16 mouse cellular contexts compared by ENCODE assay signal in the genomic region with DNA sequence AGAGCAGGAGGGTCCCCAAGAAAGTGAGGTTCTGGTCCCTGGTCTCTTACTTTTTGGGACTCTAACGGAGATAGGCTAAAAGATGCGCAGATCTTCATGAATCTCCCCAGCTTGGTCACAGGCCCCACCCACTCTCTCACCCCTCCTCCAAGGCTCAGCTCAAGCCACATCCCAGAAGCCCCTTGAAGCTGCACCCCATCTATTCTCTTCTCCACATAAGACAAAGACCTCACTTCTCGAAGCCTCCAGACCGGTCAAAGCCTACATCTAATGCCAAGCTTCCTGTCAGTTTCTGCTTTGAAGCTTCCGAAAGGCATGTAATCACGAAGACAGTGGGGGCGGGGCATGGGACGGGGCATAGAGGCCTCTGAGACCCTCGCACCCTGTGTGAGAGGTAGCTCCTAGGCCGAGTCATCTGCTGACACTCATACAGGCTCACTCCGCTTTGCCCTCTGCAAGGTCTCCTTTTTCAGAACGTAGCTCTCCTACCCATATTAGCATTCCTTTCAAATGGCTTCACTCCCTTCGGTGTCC. TPM values are rescaled to one million over a fixed set of nuclear protein-coding genes. Genes with fewer than 3 reads are reported as not detected.
A peak's percentile ranks its signal among the peaks of the same experiment; 100 is the strongest.
DNase-seq lines count a peak whose midpoint lies in the region; ATAC-seq lines count a peak whose summit lies in the region.
"Had no signal": no experiment of that assay in that cellular context is flagged by ENCODE, and none has a peak within 500 bp of the region (broad histone marks: within the 10 kb centered on the region; RNA-seq: fewer than 3 reads in every experiment).

No protein-coding gene starts in this region.

- no peaks in the 10 kb centered on the region for H3K36me3 ChIP-seq in forebrain, embryonic 10.5 days (replicated peaks)
- H3K36me3 ChIP-seq in forebrain, embryonic 13.5 days (ENCODE audit: poor library complexity, severe bottlenecking) = no peaks in the 10 kb centered on the region
- no peaks in the 10 kb centered on the region for H3K36me3 ChIP-seq in midbrain, embryonic 10.5 days
- H3K36me3 ChIP-seq in midbrain, embryonic 15.5 days (replicated peaks) = no peaks in the 10 kb centered on the region
- H3K36me3 ChIP-seq in limb, embryonic 10.5 days = no peaks in the 10 kb centered on the region
- H3K36me3 ChIP-seq in stomach, embryonic 15.5 days = no peaks in the 10 kb centered on the region
- H3K36me3 ChIP-seq: G1E had no signal

- H3K9ac ChIP-seq in forebrain, embryonic 13.5 days = no peak overlapping the region
- no peak overlapping the region for H3K9ac ChIP-seq in midbrain, embryonic 15.5 days
- H3K9ac ChIP-seq in stomach, embryonic 15.5 days = no peak overlapping the region
- H3K9ac ChIP-seq: lung, embryonic 14.5 days had no signal

- peak overlapping the region; percentile 56; the same call in 1 of the 2 replicates for H3K27ac ChIP-seq in forebrain, embryonic 10.5 days
- H3K27ac ChIP-seq in forebrain, embryonic 13.5 days = no peak overlapping the region
- H3K27ac ChIP-seq in midbrain, embryonic 10.5 days (replicated peaks) = peak overlapping the region; percentile 63
- no peak overlapping the region for H3K27ac ChIP-seq in midbrain, embryonic 15.5 days
- H3K27ac ChIP-seq in limb, embryonic 10.5 days = no peak overlapping the region
- H3K27ac ChIP-seq in stomach, embryonic 15.5 days = no peak overlapping the region
- H3K27ac ChIP-seq: heart, adult 2 months; layer of hippocampus, adult 2 months had no signal

- no peak overlapping the region; the same call in 1 of the 2 replicates for H3K4me2 ChIP-seq in forebrain, embryonic 13.5 days
- no peak overlapping the region for H3K4me2 ChIP-seq in midbrain, embryonic 15.5 days
- 0 out of 2 replicates have a peak overlapping the region, but pooled peaks have one; percentile 6 for H3K4me2 ChIP-seq in stomach, embryonic 15.5 days
- H3K4me2 ChIP-seq: lung, embryonic 14.5 days had no signal

- 18% methylated on average over 13 of the region's 13 CpGs for WGBS in forebrain, embryonic 10.5 days
- 23% methylated on average over 13 of the region's 13 CpGs for WGBS in forebrain, embryonic 13.5 days
- WGBS in midbrain, embryonic 10.5 days = 18% methylated on average over 13 of the region's 13 CpGs
- WGBS in midbrain, embryonic 15.5 days = 11% methylated on average over 13 of the region's 13 CpGs
- WGBS in limb, embryonic 10.5 days = 10% methylated on average over 13 of the region's 13 CpGs
- WGBS in stomach, embryonic 15.5 days = 9% methylated on average over 13 of the region's 13 CpGs

- no peak for DNase-seq in forebrain, embryonic 10.5 days (ENCODE audit: extremely low spot score, low spot score)
- DNase-seq in midbrain, embryonic 10.5 days (ENCODE audit: low spot score) = peak; percentile 55
- no peak for DNase-seq in limb, embryonic 10.5 days (ENCODE audit: low spot score)
- no peak for DNase-seq in urinary bladder, postnatal 36 days (ENCODE audit: low spot score in 2 of 2)
- DNase-seq: cerebellum, adult 18-20 months; heart, adult 2 months; left cerebral cortex, postnatal 4 days; lung, embryonic 14.5 days; right cerebral cortex, postnatal 4 days had no signal

- peaks cover 76% of the 10 kb centered on the region for H3K27me3 ChIP-seq in forebrain, embryonic 10.5 days (ENCODE audit: poor library complexity, severe bottlenecking)
- H3K27me3 ChIP-seq in forebrain, embryonic 13.5 days = peaks cover 61% of the 10 kb centered on the region
- H3K27me3 ChIP-seq in midbrain, embryonic 10.5 days (ENCODE audit: low read depth, poor library complexity, severe bottlenecking) = peaks cover 79% of the 10 kb centered on the region
- peaks cover 15% of the 10 kb centered on the region; the same call in 1 of the 2 replicates for H3K27me3 ChIP-seq in midbrain, embryonic 15.5 days (replicated peaks)
- peaks cover 80% of the 10 kb centered on the region for H3K27me3 ChIP-seq in limb, embryonic 10.5 days (ENCODE audit: low read depth, poor library complexity, severe bottlenecking)
- H3K27me3 ChIP-seq in stomach, embryonic 15.5 days (replicated peaks) = peaks cover 38% of the 10 kb centered on the region

- no peaks in the 10 kb centered on the region for H3K9me3 ChIP-seq in forebrain, embryonic 10.5 days
- no peaks in the 10 kb centered on the region for H3K9me3 ChIP-seq in forebrain, embryonic 13.5 days (replicated peaks)
- no peaks in the 10 kb centered on the region for H3K9me3 ChIP-seq in midbrain, embryonic 10.5 days (replicated peaks)
- no peaks in the 10 kb centered on the region for H3K9me3 ChIP-seq in midbrain, embryonic 15.5 days
- H3K9me3 ChIP-seq in limb, embryonic 10.5 days (replicated peaks) = no peaks in the 10 kb centered on the region
- no peaks in the 10 kb centered on the region for H3K9me3 ChIP-seq in stomach, embryonic 15.5 days
- H3K9me3 ChIP-seq: G1E had no signal

- H3K4me3 ChIP-seq in forebrain, embryonic 10.5 days = peak overlapping the region; percentile 26
- H3K4me3 ChIP-seq in forebrain, embryonic 13.5 days = no peak overlapping the region
- H3K4me3 ChIP-seq in midbrain, embryonic 10.5 days = peak overlapping the region; percentile 34
- H3K4me3 ChIP-seq in midbrain, embryonic 15.5 days = no peak overlapping the region
- H3K4me3 ChIP-seq in limb, embryonic 10.5 days = peak overlapping the region; percentile 21; the same call in 1 of the 2 replicates
- no peak overlapping the region for H3K4me3 ChIP-seq in stomach, embryonic 15.5 days (replicated peaks)
- H3K4me3 ChIP-seq: heart, adult 2 months; layer of hippocampus, adult 2 months had no signal

- peaks cover 52% of the 10 kb centered on the region for H3K4me1 ChIP-seq in forebrain, embryonic 10.5 days
- peaks cover 17% of the 10 kb centered on the region for H3K4me1 ChIP-seq in forebrain, embryonic 13.5 days
- peaks cover 75% of the 10 kb centered on the region for H3K4me1 ChIP-seq in midbrain, embryonic 10.5 days
- H3K4me1 ChIP-seq in midbrain, embryonic 15.5 days = peaks cover 29% of the 10 kb centered on the region
- H3K4me1 ChIP-seq in limb, embryonic 10.5 days = peaks cover 58% of the 10 kb centered on the region
- 0 out of 2 replicates have a peak, but pooled peaks cover 7% of the 10 kb centered on the region for H3K4me1 ChIP-seq in stomach, embryonic 15.5 days

- no peak for ATAC-seq in forebrain, embryonic 13.5 days
- no peak; the same call in 1 of the 2 replicates for ATAC-seq in midbrain, embryonic 15.5 days (replicated peaks)
- ATAC-seq in stomach, embryonic 15.5 days (ENCODE audit: insufficient read depth, low FRiP score, low read depth) = no peak
- no peak for ATAC-seq in megakaryocyte-erythroid progenitor cell, adult 5-6 weeks (replicated peaks; ENCODE audit: low FRiP score, low TSS enrichment, poor library complexity, severe bottlenecking)
- ATAC-seq: activated CD4-positive, CD25-positive, alpha-beta regulatory T cell, adult 4 months had no signal

RNA-seq across cellular contexts. Expression of gene Ubiad1, which starts 39.2 kb away (rescaled TPM):
- polyA plus RNA-seq in forebrain, embryonic 10.5 days (2016; fragmentation: Nextera tagmentation; extraction: Ambion mirVana) = 27.1 and 27.3 TPM in 2 replicates
- 17.3 and 18.7 TPM in 2 replicates for polyA plus RNA-seq in forebrain, embryonic 13.5 days (2015; fragmentation: Nextera tagmentation; extraction: Ambion mirVana)
- polyA plus RNA-seq in midbrain, embryonic 10.5 days (2016; fragmentation: Nextera tagmentation; extraction: Ambion mirVana) = 26.2 and 28.3 TPM in 2 replicates
- 22.1 and 23.3 TPM in 2 replicates for polyA plus RNA-seq in midbrain, embryonic 15.5 days (2015; fragmentation: Nextera tagmentation; extraction: Ambion mirVana)
- polyA plus RNA-seq in limb, embryonic 10.5 days (2016; fragmentation: Nextera tagmentation; extraction: Ambion mirVana) = 25.9 and 26.4 TPM in 2 replicates
- polyA plus RNA-seq in stomach, embryonic 15.5 days (2015; fragmentation: Nextera tagmentation; extraction: Ambion mirVana) = 20.5 and 22.0 TPM in 2 replicates
- 14.9 and 21.7 TPM in 2 replicates for total RNA-seq in megakaryocyte-erythroid progenitor cell, adult 5-6 weeks (2014; fragmentation: Nextera tagmentation)
- 10.1 and 12.9 TPM in 2 replicates for total RNA-seq in megakaryocyte-erythroid progenitor cell, adult 5-6 weeks (2017)

RNA-seq across cellular contexts. Expression of gene Mtor, which starts 43.1 kb away (rescaled TPM):
- 23.3 and 27.0 TPM in 2 replicates for polyA plus RNA-seq in forebrain, embryonic 10.5 days (2016; fragmentation: Nextera tagmentation; extraction: Ambion mirVana)
- 21.9 and 24.0 TPM in 2 replicates for polyA plus RNA-seq in forebrain, embryonic 13.5 days (2015; fragmentation: Nextera tagmentation; extraction: Ambion mirVana)
- 20.8 and 25.6 TPM in 2 replicates for polyA plus RNA-seq in midbrain, embryonic 10.5 days (2016; fragmentation: Nextera tagmentation; extraction: Ambion mirVana)
- polyA plus RNA-seq in midbrain, embryonic 15.5 days (2015; fragmentation: Nextera tagmentation; extraction: Ambion mirVana) = 22.8 and 23.8 TPM in 2 replicates
- polyA plus RNA-seq in limb, embryonic 10.5 days (2016; fragmentation: Nextera tagmentation; extraction: Ambion mirVana) = 20.6 and 22.3 TPM in 2 replicates
- polyA plus RNA-seq in stomach, embryonic 15.5 days (2015; fragmentation: Nextera tagmentation; extraction: Ambion mirVana) = 12.3 and 14.4 TPM in 2 replicates
- 26.5 and 27.9 TPM in 2 replicates for total RNA-seq in megakaryocyte-erythroid progenitor cell, adult 5-6 weeks (2014; fragmentation: Nextera tagmentation)
- 9.1 and 12.2 TPM in 2 replicates for total RNA-seq in megakaryocyte-erythroid progenitor cell, adult 5-6 weeks (2017)

Comparison
In these comparisons a context has a peak if more than half of its experiments do, and no peak if none do; other contexts are left out.
1. H3K27ac ChIP-seq: peak in forebrain, embryonic 10.5 days (single experiment) and midbrain, embryonic 10.5 days (single experiment); none in forebrain, embryonic 13.5 days (single experiment), midbrain, embryonic 15.5 days (single experiment), limb, embryonic 10.5 days (single experiment) and stomach, embryonic 15.5 days (single experiment).
2. H3K4me3 ChIP-seq: peak in forebrain, embryonic 10.5 days (single experiment), midbrain, embryonic 10.5 days (single experiment) and limb, embryonic 10.5 days (single experiment); none in forebrain, embryonic 13.5 days (single experiment), midbrain, embryonic 15.5 days (single experiment) and stomach, embryonic 15.5 days (single experiment).